Mouse (Mus musculus) stomach, postnatal 0 days (tissue): ENCODE measurements around the gene Adamts6.

Experiments
- CTCF ChIP-seq: IDR thresholded peaks from 2 replicates; pipeline ENCODE4 v1.5.1; 2016; ENCODE audit warnings: antibody characterized with exemption, low read depth, mild to moderate bottlenecking, moderate library complexity
- EP300 ChIP-seq: optimal IDR thresholded peaks from 2 replicates; pipeline ENCODE3; 2016; ENCODE audit warnings: antibody characterized with exemption

DNA sequence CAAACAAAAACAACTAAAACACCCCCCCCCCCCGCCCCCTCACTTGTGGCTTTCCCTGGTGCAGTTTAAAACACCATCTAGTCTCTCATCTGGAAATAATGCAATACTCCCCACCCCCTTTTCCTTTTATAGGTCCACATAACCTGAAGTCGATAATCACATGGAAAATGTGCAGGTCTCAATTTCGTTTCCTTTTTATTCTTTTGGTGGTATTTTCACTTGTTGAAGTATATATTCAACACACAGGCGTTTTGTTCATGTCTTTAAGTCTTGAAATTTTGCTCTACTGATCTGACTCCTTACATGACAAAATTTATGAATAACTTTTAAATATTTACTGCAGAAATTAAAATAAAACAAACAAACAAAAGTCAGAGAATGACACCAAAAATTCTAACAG is 1.3 kb upstream of the Adamts6 start:
- TF ChIP-seq CTCF (no peak), EP300 (no peak)
